Mouse (Mus musculus) ES-E14 (cell line): ENCODE results near the gene Gm11111. TPM values are rescaled to one million over a fixed set of nuclear protein-coding genes. Genes with fewer than 3 reads are reported as not detected.

Experiments used
- DNase-seq: peaks from one replicate; pipeline ENCODE4 v3.0.0-alpha.2; 2013; ENCODE audit warnings: low read depth, low spot score
- H3K27ac ChIP-seq: 2 replicates; pipeline ENCODE4 v1.5.1; 2012; ENCODE audit warnings: low read depth, mild to moderate bottlenecking, low read length, moderate library complexity, mixed read lengths; ENCODE audit not compliant: poor library complexity, insufficient read depth, severe bottlenecking
- H3K36me3 ChIP-seq: 2 replicates; pipeline ENCODE4 v1.6.1; 2012; ENCODE audit warnings: mild to moderate bottlenecking, low read length, moderate library complexity, mixed read lengths; ENCODE audit not compliant: control insufficient read depth, poor library complexity, insufficient read depth, severe bottlenecking
- H3K4me1 ChIP-seq, 2 experiments: fragments of 150-350 bp in 1 of 2; sonication (generic) in 1 of 2; 2 replicates each; pipeline ENCODE4 v1.6.1; 2012; ENCODE audit warnings: low read length in 2 of 2, mild to moderate bottlenecking in 1 of 2, mixed read lengths in 1 of 2; ENCODE audit not compliant: control insufficient read depth in 2 of 2, insufficient read depth in 2 of 2, poor library complexity in 1 of 2
- H3K4me3 ChIP-seq, 2 experiments: fragments of 150-350 bp in 1 of 2; sonication (generic) in 1 of 2; 2 replicates each; pipeline ENCODE4 v1.5.1; 2012; ENCODE audit warnings: low read length in 2 of 2, low read depth in 1 of 2, mild to moderate bottlenecking in 1 of 2, mixed read lengths in 1 of 2; ENCODE audit not compliant: insufficient read depth in 1 of 2, poor library complexity in 1 of 2, severe bottlenecking in 1 of 2
- H3K9ac ChIP-seq: 2 replicates; pipeline ENCODE4 v1.6.1; 2012; ENCODE audit warnings: low read depth, mild to moderate bottlenecking, low read length, mixed read lengths; ENCODE audit not compliant: poor library complexity, insufficient read depth, severe bottlenecking
- H3K9me3 ChIP-seq: fragments of 150-350 bp; sonication (generic); 2 replicates; pipeline ENCODE4 v1.6.1; 2012; ENCODE audit warnings: low read depth, mild to moderate bottlenecking, low read length; ENCODE audit not compliant: control insufficient read depth, insufficient read depth
- CHD2 ChIP-seq: IDR thresholded peaks from 2 replicates; pipeline ENCODE4 v1.6.1; 2014; ENCODE audit warnings: mild to moderate bottlenecking, low read depth, low read length, inconsistent platforms
- HCFC1 ChIP-seq: IDR thresholded peaks from 2 replicates; pipeline ENCODE4 v1.6.1; 2012; ENCODE audit warnings: low read length, inconsistent platforms, borderline replicate concordance; ENCODE audit not compliant: insufficient read depth
- MAFK ChIP-seq: IDR thresholded peaks from 2 replicates; pipeline ENCODE4 v1.6.1; 2014; ENCODE audit warnings: mild to moderate bottlenecking, low read depth, low read length, inconsistent platforms; ENCODE audit not compliant: insufficient read depth
- ZC3H11A ChIP-seq: IDR thresholded peaks from 2 replicates; pipeline ENCODE4 v1.6.1; 2012; ENCODE audit warnings: low read depth, mild to moderate bottlenecking, inconsistent platforms, low read length, borderline replicate concordance
- ZNF384 ChIP-seq: IDR thresholded peaks from 2 replicates; pipeline ENCODE4 v1.6.1; 2012; ENCODE audit warnings: low read depth, low read length, inconsistent platforms
- in situ Hi-C, 2 experiments: fragments of 600-800 bp; cut with MboI; formaldehyde crosslinking; loops; one replicate each; pipeline ENCODE4 v1.15.1; 2025; ENCODE audit warnings: low sequenced_read_pairs in 2 of 2, inconsistent platforms in 1 of 2; ENCODE audit not compliant: unreplicated experiment in 2 of 2
- total RNA-seq: library from RNA; depleted of rRNA; stranded (reverse); fragments of 300-350 nt; gene quantifications from 2 replicates; pipeline ENCODE4 v1.2.3, GENCODE M21; 2012; rRNA removed

Gm11111 gene
- not detected in 2 replicates for total RNA-seq

DNA sequence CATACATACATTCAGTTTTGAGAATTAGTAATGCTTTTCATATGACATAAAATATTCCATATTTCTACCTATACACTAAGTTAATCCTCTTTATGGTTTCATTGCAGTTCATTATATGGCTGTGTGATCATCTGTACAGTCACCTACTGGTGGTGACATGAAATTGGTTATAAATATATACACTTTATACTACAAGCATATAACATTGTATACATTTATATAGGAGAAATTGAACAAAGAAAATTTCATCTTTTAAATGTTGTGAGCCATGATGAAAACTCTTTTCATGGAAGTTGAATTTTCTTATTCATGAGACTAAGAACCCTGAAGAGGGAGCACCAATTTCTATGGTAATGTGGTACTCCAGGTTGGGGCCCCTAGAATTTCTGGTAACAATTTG lies at the start of gene Gm11111:
Gm11111 (plus strand) TSS at position 301 of the 400 bp plus-strand sequence.
- in situ Hi-C loops: loop anchor here in 1 of 2 experiments (25.0 kb wide), 1 partner anchor 90 kb away; no protein-coding TSS in a partner anchor
- no peak for DNase-seq
- H3K27ac ChIP-seq: no peak within 1 kb of the TSS
- no peaks in the 10 kb centered on the region for H3K9me3 ChIP-seq
- no peak within 1 kb of the TSS for H3K9ac ChIP-seq
- TF ChIP-seq CHD2 (no peak), MAFK (no peak), ZC3H11A (no peak), HCFC1 (no peak), ZNF384 (no peak)
- no peaks in the 10 kb centered on the region for H3K4me1 ChIP-seq
- no peaks in the 10 kb centered on the region for H3K36me3 ChIP-seq
- H3K4me3 ChIP-seq: no peak within 1 kb of the TSS

- H3K36me3 ChIP-seq: no peaks in the 10 kb centered on the region
- H3K27ac ChIP-seq: no peak overlapping the region
- no peak overlapping the region for H3K9ac ChIP-seq
- TF ChIP-seq MAFK (no peak), ZNF384 (no peak)
- no peaks in the 10 kb centered on the region for H3K4me1 ChIP-seq
- no peak for DNase-seq
- in situ Hi-C loops: no loop called here
- no peak overlapping the region for H3K4me3 ChIP-seq
- H3K9me3 ChIP-seq: no peaks in the 10 kb centered on the region
Measured at GRCm38 (mm10) chr5:98516214-98516613, 36.3 kb upstream of the Gm11111 start.

- no peak overlapping the region for H3K9ac ChIP-seq
- H3K9me3 ChIP-seq: no peaks in the 10 kb centered on the region
- H3K36me3 ChIP-seq: no peaks in the 10 kb centered on the region
- in situ Hi-C loops: no loop called here
- DNase-seq: no peak
- H3K27ac ChIP-seq: no peak overlapping the region
- no peaks in the 10 kb centered on the region for H3K4me1 ChIP-seq
- no peak for TF ChIP-seq MAFK
- no peak for TF ChIP-seq CHD2
- no peak for TF ChIP-seq ZC3H11A
- TF ChIP-seq ZNF384: no peak
- TF ChIP-seq HCFC1: no peak
- no peak overlapping the region for H3K4me3 ChIP-seq
Measured at GRCm38 (mm10) chr5:98520118-98520517, 32.4 kb upstream of the Gm11111 start.

- no peak for TF ChIP-seq CHD2
- no peak for TF ChIP-seq ZNF384
- TF ChIP-seq ZC3H11A: no peak
- TF ChIP-seq MAFK: no peak
- TF ChIP-seq HCFC1: no peak
- DNase-seq: no peak
- H3K9me3 ChIP-seq: no peaks in the 10 kb centered on the region
- no peaks in the 10 kb centered on the region for H3K36me3 ChIP-seq
- no peak overlapping the region for H3K4me3 ChIP-seq
- H3K9ac ChIP-seq: no peak overlapping the region
- no peaks in the 10 kb centered on the region for H3K4me1 ChIP-seq
- in situ Hi-C loops: no loop called here
- no peak overlapping the region for H3K27ac ChIP-seq
Measured at GRCm38 (mm10) chr5:98522270-98522977, 30.1 kb upstream of the Gm11111 start.

DNA sequence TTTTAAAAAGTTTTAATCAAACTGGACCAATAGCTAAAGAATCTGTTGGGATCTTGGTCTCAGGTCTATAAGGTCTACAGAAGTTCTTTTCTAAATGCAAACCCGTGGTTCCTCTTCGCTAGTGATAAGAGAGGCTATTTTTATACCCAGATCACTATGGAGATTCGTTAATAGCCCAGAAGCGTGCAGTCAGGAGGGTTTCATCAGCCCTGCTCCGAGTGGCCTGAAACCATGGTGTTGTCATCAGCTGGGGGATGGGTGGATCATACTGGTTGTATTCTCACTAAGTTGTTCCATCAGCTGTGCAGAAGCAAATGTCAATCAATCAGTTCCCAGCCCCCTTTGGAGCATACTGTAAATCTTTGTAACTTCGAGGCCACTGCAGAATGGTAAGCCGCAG lies 29.4 kb upstream of the Gm11111 start:
- TF ChIP-seq ZC3H11A (no peak), CHD2 (no peak), HCFC1 (no peak), MAFK (no peak), ZNF384 (no peak)
- Histone ChIP-seq H3K27ac (no peak overlapping the region), H3K9ac (no peak overlapping the region), H3K9me3 (no peaks in the 10 kb centered on the region), H3K4me1 (no peaks in the 10 kb centered on the region), H3K4me3 (no peak overlapping the region), H3K36me3 (no peaks in the 10 kb centered on the region)
- no peak for DNase-seq
- in situ Hi-C loops: no loop called here
